Mouse (Mus musculus) gastrocnemius, postnatal 25 days (tissue): ENCODE results near the gene Ramp3. TPM values are rescaled to one million over a fixed set of nuclear protein-coding genes. Genes with fewer than 3 reads are reported as not detected.
A peak's percentile ranks its signal among the peaks of the same experiment; 100 is the strongest.

Experiments
- DNase-seq: peaks from one replicate; pipeline ENCODE4 v3.0.0; 2022
- total RNA-seq, 2 experiments: library from RNA; stranded (reverse); gene quantifications; 1 replicate in 1 of 2; 2 replicates in 1 of 2; pipeline ENCODE4 v1.2.3; 2021

Gene Ramp3
- total RNA-seq, 2 experiments from 2014 or later: 0.29 to 0.72 TPM

DNA sequence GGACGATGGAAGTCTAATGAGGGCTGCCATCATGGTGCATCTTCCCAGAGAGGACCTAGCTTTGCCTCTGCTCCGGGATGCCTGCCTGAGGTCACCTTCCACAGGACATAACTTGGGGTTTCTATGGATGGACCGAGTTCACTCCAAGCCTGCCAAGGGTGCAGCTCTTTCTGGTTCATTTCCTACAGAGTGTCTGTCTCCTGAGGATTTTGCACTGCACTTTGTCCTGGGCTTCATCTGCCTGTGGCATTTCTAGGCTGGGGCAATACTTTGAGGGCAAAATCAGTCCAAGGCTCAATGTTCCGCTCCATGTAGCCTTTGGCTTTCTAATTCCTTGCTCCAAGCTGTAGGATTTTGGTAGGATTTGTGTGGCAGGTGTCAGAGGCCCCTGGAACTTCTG lies 12.5 kb downstream of the Ramp3 start:
- no peak for DNase-seq

DNA sequence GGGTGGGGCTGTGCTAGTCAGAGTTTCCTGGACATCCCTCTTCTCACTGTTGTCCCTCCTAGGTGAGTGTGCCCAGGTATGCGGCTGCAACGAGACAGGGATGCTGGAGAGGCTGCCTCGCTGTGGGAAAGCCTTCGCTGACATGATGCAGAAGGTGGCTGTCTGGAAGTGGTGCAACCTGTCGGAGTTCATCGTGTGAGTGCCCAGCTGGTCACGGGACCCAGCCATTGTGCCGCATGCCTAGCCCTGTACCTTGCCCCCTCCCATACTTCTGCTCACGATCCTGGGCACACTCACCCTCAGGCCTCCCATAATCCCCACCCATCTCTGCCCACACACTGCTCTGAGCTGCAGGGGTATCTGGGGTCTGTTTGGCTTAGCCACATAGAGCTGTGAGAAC lies 16.4 kb downstream of the Ramp3 start:
- no peak for DNase-seq

GRCm38 (mm10) chr11:6675402-6675801 lies 17.1 kb downstream of the Ramp3 start:
- DNase-seq: no peak

DNA sequence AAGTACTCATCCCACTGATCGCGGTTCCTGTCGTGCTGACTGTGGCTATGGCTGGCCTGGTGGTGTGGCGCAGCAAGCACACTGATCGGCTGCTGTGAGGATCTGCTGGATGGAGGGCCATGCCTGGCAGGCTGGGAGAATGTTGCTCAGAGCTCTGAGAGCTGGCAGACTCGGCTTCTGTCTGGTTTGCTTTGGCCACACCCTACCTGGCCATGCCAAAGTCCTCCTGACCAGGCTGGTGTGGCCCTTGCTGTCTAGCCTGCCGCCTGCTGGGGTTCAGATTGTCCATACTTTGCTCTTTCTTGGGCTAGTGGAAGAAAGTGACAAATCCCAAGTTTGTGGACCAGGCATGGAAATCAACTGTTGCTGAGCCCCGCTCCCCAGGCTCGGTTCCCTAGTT lies 18.3 kb downstream of the Ramp3 start:
- DNase-seq: no peak

DNA sequence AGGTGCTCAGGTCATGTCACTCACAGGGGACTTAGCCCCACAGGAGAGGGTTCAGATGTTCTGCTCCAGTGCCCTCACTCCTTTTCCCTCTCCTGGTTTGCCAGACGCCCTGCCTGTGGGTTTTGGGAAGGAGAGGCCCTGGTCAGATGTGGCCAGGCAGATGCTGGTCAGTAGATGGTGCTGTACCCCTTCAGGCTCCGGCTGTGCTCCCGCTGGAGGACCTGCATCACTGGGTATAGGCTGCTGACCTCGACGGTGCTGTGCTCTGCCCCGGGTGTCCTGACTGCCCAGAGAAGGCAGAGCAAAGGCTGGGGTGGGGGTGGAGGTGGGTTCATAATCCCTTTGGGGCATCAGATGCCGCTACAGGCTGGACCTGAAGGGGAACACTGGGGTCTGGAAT lies 19.2 kb downstream of the Ramp3 start:
- no peak for DNase-seq

DNA sequence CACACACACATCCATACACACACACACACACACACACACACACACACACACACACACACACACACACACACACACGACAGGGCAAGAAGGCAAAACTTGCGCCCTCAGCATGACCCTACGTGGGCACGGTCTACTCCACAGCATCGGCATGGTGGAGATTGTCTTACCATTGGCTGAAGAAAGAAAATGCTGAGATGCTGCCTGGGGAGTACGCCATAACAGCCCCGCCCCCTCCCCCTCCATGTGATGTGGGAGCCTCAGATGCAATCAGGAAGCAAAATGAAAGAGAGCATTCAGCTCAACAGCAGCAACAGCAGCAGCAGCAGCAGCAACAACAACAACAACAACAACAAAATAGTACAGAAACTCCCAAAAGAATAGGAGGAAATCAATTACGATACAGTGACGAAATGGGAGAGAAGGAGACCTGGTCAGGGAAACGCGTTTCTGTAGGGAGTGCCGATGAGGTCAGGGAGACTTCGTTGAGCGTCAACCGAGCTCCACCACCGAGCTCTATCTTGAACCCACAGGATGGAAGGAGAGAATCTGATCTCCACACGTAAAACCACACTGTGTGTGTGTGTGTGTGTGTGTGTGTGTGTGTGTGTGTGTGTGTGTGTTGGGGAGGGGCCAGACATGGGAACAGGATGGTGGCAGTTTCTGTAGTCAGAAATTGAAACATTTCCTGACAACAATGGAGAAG lies 21.5 kb downstream of the Ramp3 start:
- DNase-seq: no peak

- DNase-seq: peak; percentile 53
Observed at GRCm38 (mm10) chr11:6680397-6680818, 22.1 kb downstream of the Ramp3 start.

GRCm38 (mm10) chr11:6684741-6685140 lies 26.4 kb downstream of the Ramp3 start:
- no peak for DNase-seq

DNA sequence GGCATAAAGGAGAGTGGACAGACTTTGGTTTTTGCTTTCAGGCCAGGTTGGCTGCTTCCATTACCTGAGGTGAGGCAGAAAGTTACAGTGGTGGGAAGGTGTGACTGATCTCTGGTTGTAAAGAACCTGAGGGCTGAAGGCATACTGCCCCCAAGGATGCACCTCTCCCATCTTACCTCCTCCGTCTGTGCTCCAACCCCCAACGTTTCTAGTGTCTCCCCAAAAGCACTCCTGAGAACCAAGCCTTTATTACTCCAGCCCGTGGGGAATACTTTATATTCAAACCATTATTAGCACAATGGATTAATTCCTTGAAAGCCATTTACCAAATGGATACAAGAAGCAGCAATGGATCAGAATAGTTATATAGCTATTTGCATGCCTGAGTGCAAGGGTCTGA lies 30.6 kb downstream of the Ramp3 start:
- no peak for DNase-seq

DNA sequence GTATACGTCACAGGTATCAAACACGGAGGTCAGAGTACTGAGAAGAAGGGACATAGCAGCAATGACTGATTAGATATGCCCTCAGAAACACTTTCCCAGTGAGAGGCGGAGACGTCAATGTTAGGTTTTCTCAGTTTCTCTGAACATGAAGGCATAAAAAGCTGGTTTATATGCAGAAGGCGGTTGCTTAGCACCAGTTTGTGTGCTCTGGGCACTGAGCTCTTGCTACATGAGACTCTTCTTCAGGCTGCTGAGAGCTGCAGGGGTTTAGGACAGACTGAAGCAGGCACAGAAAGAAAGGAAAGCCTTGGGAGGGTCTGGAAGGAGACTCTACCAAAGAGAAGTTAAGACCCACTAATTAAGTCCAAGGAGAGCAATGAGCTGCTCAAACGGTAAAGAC lies 34.0 kb downstream of the Ramp3 start:
- DNase-seq: no peak

- no peak for DNase-seq
Observed at GRCm38 (mm10) chr11:6694114-6694513, 35.8 kb downstream of the Ramp3 start.

- DNase-seq: peak; percentile 19
Observed at GRCm38 (mm10) chr11:6695176-6695575, 36.9 kb downstream of the Ramp3 start.

- DNase-seq: no peak
Observed at GRCm38 (mm10) chr11:6696551-6696950, 38.2 kb downstream of the Ramp3 start.

- DNase-seq: no peak
Observed at GRCm38 (mm10) chr11:6697751-6698150, 39.4 kb downstream of the Ramp3 start.

GRCm38 (mm10) chr11:6698281-6698680 lies 40.0 kb downstream of the Ramp3 start:
- no peak for DNase-seq

GRCm38 (mm10) chr11:6702258-6702657 lies 43.9 kb downstream of the Ramp3 start:
- no peak for DNase-seq

DNA sequence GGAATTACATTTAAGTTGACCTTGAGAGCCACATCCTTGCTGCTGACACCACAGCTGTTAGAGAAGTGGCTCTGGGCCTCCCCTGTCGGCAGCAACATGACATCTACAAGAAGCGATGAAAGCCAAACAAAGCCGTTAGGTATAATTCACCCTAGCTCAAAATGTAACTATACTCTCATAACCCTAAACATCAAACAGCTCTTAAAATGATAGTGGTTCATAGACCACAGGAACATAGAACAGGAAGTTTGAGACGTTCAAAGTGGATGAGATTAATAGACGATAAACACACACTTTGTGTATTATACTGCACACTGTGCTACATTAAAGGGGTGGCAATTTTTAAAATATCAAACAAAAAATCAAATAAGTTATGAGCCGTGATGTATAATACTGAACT lies 46.5 kb downstream of the Ramp3 start:
- DNase-seq: no peak

DNA sequence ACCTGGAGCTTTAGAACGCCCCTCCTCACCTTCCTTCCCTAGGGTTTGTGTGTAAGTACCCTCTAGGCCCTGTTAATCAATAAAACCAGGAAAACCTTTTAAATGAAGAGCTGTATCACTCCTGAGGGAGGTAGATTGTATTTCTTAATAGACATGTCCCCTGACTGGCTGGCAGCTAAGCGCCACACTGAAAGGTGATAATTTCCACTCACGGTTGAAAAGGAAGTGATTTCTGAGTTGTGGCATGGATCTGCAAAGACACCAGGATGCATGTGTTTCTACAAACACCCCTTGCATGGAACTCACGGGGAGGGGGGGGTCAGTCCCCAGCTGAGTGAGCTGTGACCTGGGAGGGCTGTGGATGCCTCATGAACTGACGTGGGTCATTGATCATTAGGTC lies 47.2 kb downstream of the Ramp3 start:
- DNase-seq: no peak

DNA sequence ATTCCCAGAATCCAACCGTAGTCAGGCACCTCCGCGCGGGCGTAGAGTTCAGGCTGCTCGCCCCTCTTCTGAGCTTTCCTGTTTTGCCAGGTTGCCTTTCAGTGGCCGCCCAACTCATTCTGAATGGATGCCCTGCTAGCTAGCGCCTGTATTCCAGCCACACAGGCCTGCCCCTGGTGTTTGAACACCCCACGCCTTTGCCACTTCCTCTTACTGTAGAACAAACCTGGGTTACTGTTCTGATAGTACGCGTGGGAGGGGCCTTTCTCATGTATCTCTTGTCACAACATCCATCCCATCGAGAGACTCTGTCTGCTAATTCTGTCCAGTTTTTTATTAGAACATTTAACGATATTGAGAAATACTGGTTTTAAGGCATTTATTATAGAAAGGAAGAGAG lies 48.5 kb downstream of the Ramp3 start:
- DNase-seq: no peak

DNA sequence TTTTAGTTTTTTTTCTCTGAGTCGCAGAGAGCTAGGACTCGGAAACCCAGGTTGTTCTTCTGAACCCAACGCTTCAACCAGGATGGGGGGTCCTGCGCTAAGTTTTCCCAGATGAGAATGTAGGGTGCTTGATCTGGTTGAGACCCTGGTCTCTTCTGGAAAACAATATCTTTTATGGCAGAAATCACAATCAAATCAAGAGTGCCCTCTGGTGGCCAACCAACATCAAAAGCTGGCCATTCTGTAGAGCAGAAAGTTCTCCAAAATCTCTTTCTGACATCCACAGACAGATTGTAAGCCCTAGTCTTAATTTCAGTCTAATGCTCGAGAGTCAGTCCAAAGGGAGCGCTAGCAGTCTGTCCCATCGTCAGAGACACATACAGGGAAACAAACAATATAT lies 50.1 kb downstream of the Ramp3 start:
- no peak for DNase-seq

DNA sequence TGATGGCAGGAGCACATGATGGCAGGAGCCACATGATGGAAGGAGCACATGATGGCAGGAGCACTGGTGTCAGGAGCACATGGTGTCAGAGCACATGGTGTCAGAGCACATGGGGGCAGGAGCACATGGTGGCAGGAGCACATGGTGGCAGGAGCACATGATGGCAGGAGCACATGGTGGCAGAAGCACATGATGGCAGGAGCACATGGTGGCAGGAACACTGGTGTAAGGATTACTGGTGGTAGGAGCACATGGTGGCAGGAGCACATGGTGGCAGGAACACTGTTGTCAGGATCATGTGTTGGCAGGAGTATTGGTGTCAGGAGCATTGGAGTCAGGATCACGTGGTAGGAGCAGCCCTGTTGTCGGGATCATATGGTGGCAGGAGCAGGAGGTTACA lies 52.1 kb downstream of the Ramp3 start:
- DNase-seq: no peak

GRCm38 (mm10) chr11:6720746-6721145 lies 62.4 kb downstream of the Ramp3 start:
- no peak for DNase-seq

DNA sequence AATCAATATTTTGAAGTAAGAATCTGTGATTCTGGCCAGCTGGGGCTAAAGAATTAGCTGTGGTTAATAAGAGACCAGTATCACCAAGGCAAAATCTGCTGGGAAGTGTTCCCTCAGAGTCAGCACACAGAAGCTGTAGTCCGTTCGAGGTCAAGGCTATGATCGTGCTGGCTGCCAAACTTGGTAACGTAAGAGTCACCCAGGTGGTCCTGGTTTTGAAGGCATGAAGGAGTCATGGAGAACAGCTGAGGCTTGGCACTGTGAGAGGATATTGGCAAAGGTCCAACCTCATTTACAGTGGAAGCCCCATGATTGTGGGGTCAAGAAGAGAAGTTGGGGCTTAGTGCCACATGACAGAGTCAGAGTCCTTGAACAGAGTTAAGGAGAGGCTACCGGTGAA lies 68.6 kb downstream of the Ramp3 start:
- no peak for DNase-seq
